Comparison of ENCODE assay signal across 8 mouse cellular contexts in genomic region chr2:158539433-158540305, GRCm38 (mm10). TPM values are rescaled to one million over a fixed set of nuclear protein-coding genes. Genes with fewer than 3 reads are reported as not detected.
DNase-seq lines count a peak whose midpoint lies in the region; ATAC-seq lines count a peak whose summit lies in the region.

No protein-coding gene starts in this region.

- no peaks in the 10 kb centered on the region for H3K36me3 ChIP-seq in intestine, embryonic 14.5 days (ENCODE audit: control insufficient read depth, insufficient read depth, low read length)
- H3K36me3 ChIP-seq in intestine, embryonic 16.5 days (ENCODE audit: control insufficient read depth, insufficient read depth, low read length) = no peaks in the 10 kb centered on the region
- no peaks in the 10 kb centered on the region for H3K36me3 ChIP-seq in hindbrain, embryonic 16.5 days (ENCODE audit: control insufficient read depth, insufficient read depth, low read length)
- no peaks in the 10 kb centered on the region for H3K36me3 ChIP-seq in neural tube, embryonic 11.5 days (ENCODE audit: control insufficient read depth, insufficient read depth, low read length)

- no peak overlapping the region for H3K4me3 ChIP-seq in intestine, embryonic 14.5 days (ENCODE audit: low read depth, low read length)
- no peak overlapping the region for H3K4me3 ChIP-seq in intestine, embryonic 16.5 days (ENCODE audit: low read length)
- peak overlapping the region; percentile 28 for H3K4me3 ChIP-seq in hindbrain, embryonic 16.5 days (ENCODE audit: low read length)
- no peak overlapping the region for H3K4me3 ChIP-seq in neural tube, embryonic 11.5 days (ENCODE audit: low read depth, low read length)

- H3K4me1 ChIP-seq in intestine, embryonic 14.5 days (replicated peaks; ENCODE audit: control insufficient read depth, insufficient read depth, low read length) = no peaks in the 10 kb centered on the region
- no peaks in the 10 kb centered on the region for H3K4me1 ChIP-seq in intestine, embryonic 16.5 days (ENCODE audit: control insufficient read depth, insufficient read depth, low read length)
- H3K4me1 ChIP-seq in hindbrain, embryonic 16.5 days (ENCODE audit: control insufficient read depth, insufficient read depth, low read depth, low read length) = no peaks in the 10 kb centered on the region
- no peaks in the 10 kb centered on the region for H3K4me1 ChIP-seq in neural tube, embryonic 11.5 days (ENCODE audit: control insufficient read depth, insufficient read depth, low read length)

- H3K27ac ChIP-seq in intestine, embryonic 14.5 days (ENCODE audit: low read depth) = no peak overlapping the region
- no peak overlapping the region for H3K27ac ChIP-seq in intestine, embryonic 16.5 days (ENCODE audit: low read length)
- H3K27ac ChIP-seq in hindbrain, embryonic 16.5 days (ENCODE audit: low read depth, low read length) = no peak overlapping the region
- no peak overlapping the region for H3K27ac ChIP-seq in neural tube, embryonic 11.5 days (ENCODE audit: low read depth, low read length)

- no peak overlapping the region for H3K9ac ChIP-seq in intestine, embryonic 14.5 days (ENCODE audit: low read length)
- H3K9ac ChIP-seq in intestine, embryonic 16.5 days (ENCODE audit: low read depth, low read length) = no peak overlapping the region
- H3K9ac ChIP-seq in hindbrain, embryonic 16.5 days (ENCODE audit: low read depth, low read length) = peak overlapping the region; percentile 51
- H3K9ac ChIP-seq in neural tube, embryonic 11.5 days (ENCODE audit: low read length) = peak overlapping the region; percentile 7; the same call in 1 of the 2 replicates

- no peaks in the 10 kb centered on the region for H3K9me3 ChIP-seq in intestine, embryonic 14.5 days (ENCODE audit: control insufficient read depth, low read length)
- H3K9me3 ChIP-seq in intestine, embryonic 16.5 days (ENCODE audit: control insufficient read depth, low read length) = no peaks in the 10 kb centered on the region
- no peaks in the 10 kb centered on the region for H3K9me3 ChIP-seq in hindbrain, embryonic 16.5 days (ENCODE audit: control insufficient read depth, low read length)
- H3K9me3 ChIP-seq in neural tube, embryonic 11.5 days (ENCODE audit: control insufficient read depth, low read length) = no peaks in the 10 kb centered on the region

- no peak for ATAC-seq in intestine, embryonic 14.5 days (replicated peaks; ENCODE audit: low FRiP score, low TSS enrichment, low read depth)
- no peak for ATAC-seq in intestine, embryonic 16.5 days
- ATAC-seq in hindbrain, embryonic 16.5 days = peak; percentile 76
- no peak for ATAC-seq in neural tube, embryonic 11.5 days (ENCODE audit: insufficient read depth, low FRiP score, low TSS enrichment)

- WGBS in intestine, embryonic 14.5 days = 54% methylated on average over 24 of the region's 24 CpGs
- WGBS in intestine, embryonic 16.5 days = 52% methylated on average over 24 of the region's 24 CpGs
- WGBS in hindbrain, embryonic 16.5 days = 48% methylated on average over 24 of the region's 24 CpGs
- 48% methylated on average over 24 of the region's 24 CpGs for WGBS in neural tube, embryonic 11.5 days

- peak overlapping the region; percentile 32 for H3K4me2 ChIP-seq in intestine, embryonic 14.5 days (ENCODE audit: low read length)
- H3K4me2 ChIP-seq in intestine, embryonic 16.5 days (ENCODE audit: low read depth, low read length) = no peak overlapping the region
- H3K4me2 ChIP-seq in hindbrain, embryonic 16.5 days (ENCODE audit: low read length) = peak overlapping the region; percentile 56
- peak overlapping the region; percentile 28 for H3K4me2 ChIP-seq in neural tube, embryonic 11.5 days (ENCODE audit: low read depth)

- H3K27me3 ChIP-seq in intestine, embryonic 14.5 days (replicated peaks; ENCODE audit: control insufficient read depth, insufficient read depth, low read length) = no peaks in the 10 kb centered on the region
- H3K27me3 ChIP-seq in intestine, embryonic 16.5 days (replicated peaks; ENCODE audit: control insufficient read depth, insufficient read depth, low read length) = no peaks in the 10 kb centered on the region
- H3K27me3 ChIP-seq in hindbrain, embryonic 16.5 days (replicated peaks; ENCODE audit: control insufficient read depth, insufficient read depth, low read length) = no peaks in the 10 kb centered on the region
- H3K27me3 ChIP-seq in neural tube, embryonic 11.5 days (ENCODE audit: control insufficient read depth, insufficient read depth, low read length) = no peaks in the 10 kb centered on the region

- no peak for DNase-seq in intestine, embryonic 14.5 days (ENCODE audit: low spot score)
- peak; percentile 49 for DNase-seq in embryo, embryonic 9.5 days (ENCODE audit: extremely low spot score)
- peak; percentile 61 for DNase-seq in neural tube, embryonic 11.5 days (ENCODE audit: low spot score)
- DNase-seq in urinary bladder, postnatal 36 days (ENCODE audit: low spot score in 2 of 2) = no peak
- no peak for DNase-seq in cerebellum, adult 11 months
- DNase-seq in kidney, postnatal 25 days = no peak

RNA-seq across cellular contexts. Expression of gene Arhgap40, which starts 27.1 kb away (rescaled TPM):
- polyA plus RNA-seq in intestine, embryonic 14.5 days (2014; fragmentation: Nextera tagmentation; extraction: Ambion mirVana) = 0.11 and 0.15 TPM in 2 replicates
- 0.22 TPM in 2 replicates for polyA plus RNA-seq in intestine, embryonic 16.5 days (2015; fragmentation: Nextera tagmentation; extraction: Ambion mirVana)
- 0.69 and 1.1 TPM in 2 replicates for polyA plus RNA-seq in hindbrain, embryonic 16.5 days (2015; fragmentation: Nextera tagmentation; extraction: Ambion mirVana)
- polyA plus RNA-seq in neural tube, embryonic 11.5 days (2014; fragmentation: Nextera tagmentation; extraction: Ambion mirVana) = not detected in 2 replicates

RNA-seq across cellular contexts. Expression of gene Adig, which starts 37.3 kb away (rescaled TPM):
- not detected in 2 replicates for polyA plus RNA-seq in intestine, embryonic 14.5 days (2014; fragmentation: Nextera tagmentation; extraction: Ambion mirVana)
- polyA plus RNA-seq in intestine, embryonic 16.5 days (2015; fragmentation: Nextera tagmentation; extraction: Ambion mirVana) = not detected in 2 replicates
- polyA plus RNA-seq in hindbrain, embryonic 16.5 days (2015; fragmentation: Nextera tagmentation; extraction: Ambion mirVana) = not detected in 2 replicates
- not detected in 2 replicates for polyA plus RNA-seq in neural tube, embryonic 11.5 days (2014; fragmentation: Nextera tagmentation; extraction: Ambion mirVana)

Comparison
In these comparisons a context has a peak if more than half of its experiments do, and no peak if none do; other contexts are left out.
1. DNase-seq: peak in embryo, embryonic 9.5 days (single experiment) and neural tube, embryonic 11.5 days (single experiment); none in intestine, embryonic 14.5 days (single experiment), urinary bladder, postnatal 36 days (0 of 2), cerebellum, adult 11 months (single experiment) and kidney, postnatal 25 days (0 of 2).
2. H3K9ac ChIP-seq: peak in hindbrain, embryonic 16.5 days (single experiment) and neural tube, embryonic 11.5 days (single experiment); none in intestine, embryonic 14.5 days (single experiment) and intestine, embryonic 16.5 days (single experiment).